Mouse (Mus musculus) telencephalon, adult 2 months (tissue): ENCODE measurements around the gene Akap14.
"Not testable (repeated sequence)": the region's sequence is repeated elsewhere in the genome, so short reads cannot be mapped to it uniquely, and the experiment has no call there.

Experiments
- DNase-seq: peaks from one replicate; pipeline ENCODE4 v3.0.0-alpha.2; 2011; ENCODE audit warnings: low read depth, low spot score

Gene Akap14

DNA sequence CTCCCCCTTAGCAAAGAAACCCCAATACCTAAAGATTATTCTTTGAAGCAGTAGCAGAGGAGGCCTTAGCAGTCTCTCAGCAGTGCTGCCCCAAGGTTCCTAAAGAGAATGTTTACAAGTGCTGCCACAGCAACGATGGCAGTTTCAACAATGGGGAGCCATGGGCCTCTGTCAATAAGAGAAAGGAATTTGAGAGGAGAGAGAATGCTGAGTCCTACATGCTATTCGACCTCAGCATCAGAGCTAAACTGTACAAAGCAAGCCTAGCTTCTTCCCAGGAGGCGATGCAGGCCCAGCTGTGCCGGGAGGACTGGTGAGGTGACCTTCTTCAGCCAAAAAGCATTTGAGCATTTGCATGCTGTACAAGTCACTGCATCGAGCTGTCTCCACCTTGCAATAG is at the start of gene Akap14:
Gene Akap14, minus strand, starts transcription at position 101 of the 400 bp plus-strand sequence.
- DNase-seq = no peak

DNA sequence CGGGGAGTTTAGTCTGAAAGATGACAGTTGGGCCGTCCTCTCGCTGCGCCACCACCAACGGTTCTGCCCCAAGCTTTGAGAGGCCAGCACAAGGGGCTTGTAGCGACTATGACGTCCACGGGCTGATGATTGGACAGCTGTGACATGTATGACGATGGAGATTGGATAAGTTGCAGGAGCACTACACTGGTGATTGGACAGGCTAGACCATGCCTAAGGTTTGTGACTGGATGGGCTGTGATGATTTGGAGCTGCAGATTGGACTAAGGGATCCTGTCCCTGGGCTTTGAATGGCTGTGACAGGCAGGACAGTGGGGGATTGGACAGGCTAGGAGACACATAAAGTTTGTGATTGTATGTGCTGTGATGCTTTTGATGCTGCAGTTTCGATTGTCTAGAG is 42.3 kb upstream of the Akap14 start, which contains the start of gene Gm9:
Gene Gm9, minus strand, starts transcription at position 101 of the 400 bp plus-strand sequence.
- no peak for DNase-seq

DNA sequence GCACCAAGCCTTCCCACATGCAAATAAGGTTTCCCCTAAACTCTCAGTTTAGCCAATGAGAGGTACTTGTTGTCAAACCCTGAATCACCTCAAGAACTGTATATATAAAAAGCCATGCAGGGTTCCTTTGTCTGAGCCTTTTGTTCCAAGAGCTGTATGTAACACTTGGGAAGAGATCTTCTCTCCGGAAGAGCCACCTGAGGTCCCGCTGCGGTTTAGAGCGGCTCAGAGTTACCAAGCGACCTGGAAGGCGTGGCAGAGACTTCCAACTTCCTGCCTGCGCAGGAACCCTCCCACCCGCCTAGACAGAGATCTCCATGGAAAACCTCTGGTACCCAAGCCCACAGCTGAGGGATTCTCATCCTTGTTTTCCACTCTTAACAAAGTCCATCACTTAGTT is 30.0 kb upstream of the Akap14 start:
- no peak for DNase-seq

DNA sequence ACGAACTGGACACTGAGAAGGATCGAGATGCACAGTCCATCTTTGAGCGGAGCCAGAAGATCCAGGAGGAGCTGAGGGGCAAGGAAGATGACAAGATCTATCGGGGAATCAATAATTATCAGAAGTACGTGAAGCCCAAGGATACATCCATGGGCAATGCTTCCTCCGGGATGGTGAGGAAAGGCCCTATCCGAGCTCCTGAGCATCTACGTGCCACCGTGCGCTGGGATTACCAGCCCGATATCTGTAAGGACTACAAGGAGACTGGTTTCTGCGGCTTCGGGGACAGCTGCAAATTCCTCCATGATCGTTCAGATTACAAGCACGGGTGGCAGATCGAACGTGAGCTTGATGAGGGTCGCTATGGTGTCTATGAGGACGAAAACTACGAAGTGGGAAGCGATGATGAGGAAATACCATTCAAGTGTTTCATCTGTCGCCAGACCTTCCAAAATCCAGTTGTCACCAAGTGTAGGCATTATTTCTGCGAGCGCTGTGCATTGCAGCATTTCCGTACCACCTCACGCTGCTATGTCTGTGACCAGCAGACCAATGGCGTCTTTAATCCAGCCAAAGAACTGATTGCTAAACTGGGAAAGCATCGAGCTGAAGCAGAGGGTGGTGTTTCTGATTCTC is 23.2 kb upstream of the Akap14 start:
- DNase-seq = no peak

DNA sequence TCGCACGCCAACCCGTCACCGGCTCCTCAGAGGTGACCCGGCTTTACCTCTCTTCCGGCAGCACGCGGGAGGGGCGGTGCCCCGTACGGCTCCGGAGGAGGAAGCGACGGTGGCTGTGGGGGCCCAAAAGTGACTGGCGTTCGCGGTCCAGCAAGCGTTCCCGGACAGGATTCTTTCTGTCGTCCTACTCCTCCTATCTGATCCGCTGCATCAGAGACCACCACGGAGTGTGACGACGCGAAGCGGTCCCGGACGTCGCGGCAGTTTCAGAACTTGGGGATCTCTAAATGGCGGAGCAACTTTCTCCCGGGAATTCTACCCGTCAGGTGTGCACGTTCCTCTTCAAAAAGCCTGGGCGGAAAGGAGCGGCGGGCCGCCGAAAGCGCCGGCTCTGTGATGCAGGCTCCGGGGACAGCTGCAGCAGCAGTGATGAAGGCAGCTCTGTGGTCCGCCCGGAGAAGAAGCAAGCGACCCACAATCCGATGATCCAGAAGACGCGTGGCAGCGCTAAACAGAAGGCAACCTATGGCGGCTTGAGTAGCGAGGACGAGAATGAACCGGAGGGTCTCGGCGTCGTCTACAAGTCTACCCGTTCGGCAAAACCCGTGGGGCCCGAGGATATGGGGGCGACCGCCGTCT is 22.6 kb upstream of the Akap14 start, which contains the start of the genes Ndufa1 and Rnf113a1:
Gene Ndufa1, minus strand, starts transcription at position 59 of the 639 bp plus-strand sequence.
Gene Rnf113a1, plus strand, starts transcription at position 141 of the 639 bp plus-strand sequence.
- peak; percentile 71 for DNase-seq

DNA sequence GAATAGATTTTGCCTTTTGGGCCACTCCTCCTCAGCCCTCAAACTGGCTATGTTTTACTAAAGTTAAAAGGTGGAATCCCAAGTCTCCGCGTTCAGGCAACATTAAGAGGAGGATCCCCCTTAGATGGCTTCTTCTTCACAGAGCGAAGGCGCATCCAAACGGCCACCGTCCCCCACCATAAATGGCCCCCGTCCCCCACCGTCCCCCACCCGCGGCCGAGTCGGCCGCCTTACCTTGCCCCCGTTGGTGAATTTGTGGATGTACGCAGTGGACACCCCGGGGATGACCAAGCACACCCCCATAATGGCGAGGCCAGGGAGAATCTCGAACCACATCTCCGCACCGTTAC is 22.1 kb upstream of the Akap14 start:
- DNase-seq = no peak

DNA sequence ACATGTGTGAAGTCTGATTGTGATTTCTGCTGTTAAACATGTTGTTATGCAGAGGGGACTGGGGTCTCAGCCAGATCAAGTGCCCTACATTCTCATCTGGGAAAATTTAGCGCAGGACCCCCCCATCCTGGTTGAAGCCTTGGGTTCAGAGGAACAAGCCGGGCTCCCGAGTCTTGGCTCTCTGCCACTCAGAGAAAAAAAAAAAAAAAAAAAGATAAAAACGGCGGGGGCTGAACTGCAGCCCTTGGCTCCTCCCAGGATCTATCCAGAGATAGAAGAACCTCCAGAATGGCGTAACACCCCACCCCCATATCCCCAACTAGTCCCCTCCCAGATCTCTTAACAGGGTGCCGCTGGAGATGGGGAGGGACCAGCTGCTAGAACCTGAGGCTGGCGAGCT is 15.8 kb upstream of the Akap14 start:
- DNase-seq = not testable (repeated sequence)

DNA sequence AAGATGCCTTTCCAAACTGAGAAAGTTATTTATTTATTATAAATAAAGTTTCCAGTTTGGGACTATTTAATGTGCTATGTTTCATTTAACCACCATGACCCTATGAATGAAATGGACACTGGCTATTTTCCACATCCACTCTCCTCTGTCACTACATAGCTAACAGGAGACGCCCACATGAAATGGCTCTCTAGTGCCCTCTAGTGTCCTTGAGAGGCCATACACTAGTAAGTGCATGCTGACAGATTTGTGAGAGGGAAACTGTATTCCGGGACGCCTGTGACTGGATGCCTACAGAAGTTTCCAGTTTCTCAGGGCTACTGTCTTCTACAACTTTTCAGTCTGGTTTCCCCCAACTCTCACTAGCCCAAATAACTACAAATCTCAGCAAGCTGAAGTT is 1.6 kb downstream of the Akap14 start:
- no peak for DNase-seq

DNA sequence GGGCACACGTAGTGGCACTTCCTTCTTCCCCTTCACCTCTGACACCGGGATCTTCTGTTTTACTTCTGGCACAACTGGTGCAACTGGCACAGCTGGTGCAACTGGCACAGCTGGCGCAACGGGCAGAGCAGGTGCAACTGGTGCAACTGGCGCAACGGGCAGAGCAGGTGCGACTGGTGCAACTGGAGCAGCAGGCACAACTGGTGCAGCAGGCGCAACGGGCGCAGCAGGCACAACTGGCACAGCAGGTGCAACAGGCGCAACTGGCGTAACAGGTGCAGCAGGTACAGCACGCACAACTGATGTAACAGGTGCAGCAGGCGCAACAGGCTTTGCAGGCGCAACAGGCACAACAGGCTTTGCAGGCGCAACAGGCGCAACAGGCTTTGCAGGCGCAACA is 5.5 kb downstream of the Akap14 start:
- DNase-seq = no peak

DNA sequence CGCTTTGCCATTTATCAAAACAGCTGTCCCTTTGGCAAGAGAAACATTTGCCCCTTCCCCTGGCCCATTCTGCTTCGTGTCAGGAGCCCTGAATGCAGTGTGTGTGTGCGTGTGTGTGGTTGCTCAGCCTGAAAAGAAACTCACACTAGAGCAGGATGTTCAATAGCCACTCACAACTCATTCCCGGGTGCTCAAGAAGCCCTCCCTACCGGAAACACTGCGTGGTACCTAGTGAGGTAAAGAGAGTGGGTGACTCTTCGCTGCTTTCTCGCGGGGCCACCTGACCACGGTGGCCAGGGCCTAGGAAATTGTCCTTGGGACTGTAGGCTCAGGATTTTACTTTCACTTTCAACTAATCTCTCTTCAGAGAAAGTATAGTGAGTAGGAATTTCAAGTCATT is 7.5 kb downstream of the Akap14 start:
- no peak for DNase-seq

DNA sequence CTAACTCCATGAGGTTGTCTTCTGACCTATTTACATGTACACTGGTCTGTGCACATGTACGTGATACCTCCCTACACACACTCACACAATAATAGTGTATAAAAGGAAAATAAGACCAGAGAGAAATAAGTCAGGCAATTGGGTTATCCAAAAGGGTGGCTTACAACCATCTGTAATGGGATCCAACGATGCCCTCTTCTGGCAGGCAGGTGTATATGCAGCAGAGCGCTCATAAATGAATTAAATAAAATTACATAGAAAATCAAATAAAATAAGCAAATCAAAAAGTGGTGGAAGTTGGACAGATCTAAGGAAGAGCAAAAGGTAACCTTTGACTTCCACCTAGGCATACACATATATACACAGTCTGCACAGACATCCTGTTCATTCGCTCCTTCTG is 10.8 kb downstream of the Akap14 start:
- no peak for DNase-seq

DNA sequence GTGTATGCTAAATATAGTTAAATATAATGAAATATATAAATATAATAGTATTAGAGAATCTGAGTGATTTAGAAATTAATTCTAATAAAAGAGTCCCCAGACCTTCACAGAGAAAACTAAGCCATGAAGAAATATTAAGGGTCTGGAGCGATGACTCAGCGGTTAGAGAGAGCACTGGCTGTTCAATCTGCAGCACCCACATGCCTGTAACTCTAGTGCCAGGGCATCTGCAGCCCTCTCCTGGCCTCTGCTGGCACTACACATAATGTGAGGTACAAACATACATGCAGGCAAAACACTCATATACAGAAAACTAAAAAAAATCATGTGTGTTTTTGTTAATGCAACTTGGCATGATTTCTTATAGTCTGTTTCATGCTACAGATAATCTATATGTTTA is 23.7 kb downstream of the Akap14 start:
- no peak for DNase-seq

DNA sequence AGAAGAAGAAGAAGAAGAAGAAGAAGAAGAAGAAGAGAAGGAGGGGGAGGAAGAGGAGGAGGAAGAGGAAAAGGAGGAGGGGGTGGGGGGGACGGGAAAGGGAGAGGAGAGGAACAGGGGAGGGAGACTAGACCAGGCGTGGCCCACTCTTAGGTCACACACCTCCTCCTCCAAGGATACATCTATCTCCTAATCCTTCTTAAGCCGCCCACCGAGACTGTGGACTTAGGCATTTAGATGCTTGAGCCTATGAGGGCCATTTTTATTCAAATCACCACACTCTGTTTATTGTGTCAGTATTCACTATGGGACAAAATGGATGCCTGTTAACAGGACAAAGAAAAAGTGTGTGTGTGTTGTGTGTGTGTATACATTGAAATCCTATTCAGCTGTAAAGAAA is 24.1 kb downstream of the Akap14 start:
- not testable (repeated sequence) for DNase-seq

DNA sequence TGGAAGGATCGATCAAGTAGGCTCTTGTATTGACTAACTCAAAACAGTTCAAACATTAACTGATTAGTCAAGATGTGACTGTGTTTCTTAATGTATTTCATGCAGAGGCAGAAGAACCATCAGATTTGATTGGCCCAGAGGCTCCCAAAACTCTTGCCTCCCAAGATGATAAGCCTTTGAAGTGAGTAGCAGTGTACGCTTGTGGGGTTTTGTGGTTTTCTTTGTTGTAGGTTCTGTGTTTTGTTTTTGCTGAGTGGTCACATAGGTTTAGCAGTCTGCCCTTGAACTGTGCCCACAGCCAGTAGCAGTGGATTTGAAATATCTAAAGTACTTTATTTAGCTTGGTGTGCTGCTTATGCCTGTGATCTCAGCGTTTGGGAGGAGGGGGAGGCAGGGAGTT is 26.9 kb downstream of the Akap14 start:
- no peak for DNase-seq

DNA sequence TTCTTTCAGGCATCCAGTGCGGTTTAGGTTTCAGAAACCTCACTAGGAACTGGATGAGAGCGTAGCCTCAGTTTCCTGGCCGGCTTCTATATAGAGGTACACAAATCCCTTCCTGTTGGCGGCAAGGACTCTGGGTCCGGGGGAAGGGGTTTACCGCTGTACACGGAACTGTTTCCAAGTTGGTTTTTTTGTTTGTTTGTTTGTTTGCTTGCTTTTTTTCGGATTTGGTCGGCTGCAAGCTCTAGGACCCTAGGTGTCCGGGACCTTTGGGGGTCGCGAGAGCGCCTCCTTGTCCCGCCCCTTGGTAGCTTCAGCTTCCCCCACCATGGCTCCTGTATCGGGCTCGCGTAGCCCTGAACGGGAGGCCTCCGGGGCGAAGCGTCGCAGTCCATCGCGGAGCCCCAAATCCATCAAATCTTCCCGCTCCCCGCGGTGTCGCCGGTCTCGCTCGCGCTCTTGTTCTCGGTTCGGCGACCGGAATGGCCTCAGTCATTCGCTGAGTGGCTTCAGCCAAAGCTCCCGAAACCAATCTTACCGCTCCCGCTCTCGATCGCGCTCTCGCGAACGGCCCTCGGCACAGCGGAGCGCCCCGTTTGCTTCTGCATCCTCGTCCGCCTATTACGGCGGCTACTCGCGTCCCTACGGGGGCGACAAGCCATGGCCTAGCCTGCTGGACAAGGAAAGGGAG is 41.8 kb downstream of the Akap14 start, which contains the start of gene Nkap:
Gene Nkap, plus strand, starts transcription at position 125 of the 688 bp plus-strand sequence.
- peak; percentile 84 for DNase-seq

DNA sequence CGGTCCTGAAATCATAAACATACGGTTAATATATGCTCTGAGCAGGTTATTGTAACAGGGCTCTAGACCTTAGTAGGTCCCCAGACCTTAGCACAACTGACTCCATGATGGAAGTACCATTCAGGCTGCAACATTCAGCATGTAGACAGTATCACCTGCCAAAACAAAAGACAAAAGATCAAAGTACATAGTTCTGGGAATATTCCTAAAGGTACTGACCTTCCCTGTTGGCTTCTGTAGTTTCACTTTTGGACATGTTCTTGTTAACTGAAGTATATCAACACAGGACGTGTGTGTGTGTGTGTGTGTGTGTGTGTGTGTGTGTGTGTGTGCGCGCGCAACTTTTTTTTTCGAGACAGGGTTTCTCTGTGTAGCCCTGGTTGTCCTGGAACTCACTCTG is 43.1 kb downstream of the Akap14 start:
- no peak for DNase-seq

DNA sequence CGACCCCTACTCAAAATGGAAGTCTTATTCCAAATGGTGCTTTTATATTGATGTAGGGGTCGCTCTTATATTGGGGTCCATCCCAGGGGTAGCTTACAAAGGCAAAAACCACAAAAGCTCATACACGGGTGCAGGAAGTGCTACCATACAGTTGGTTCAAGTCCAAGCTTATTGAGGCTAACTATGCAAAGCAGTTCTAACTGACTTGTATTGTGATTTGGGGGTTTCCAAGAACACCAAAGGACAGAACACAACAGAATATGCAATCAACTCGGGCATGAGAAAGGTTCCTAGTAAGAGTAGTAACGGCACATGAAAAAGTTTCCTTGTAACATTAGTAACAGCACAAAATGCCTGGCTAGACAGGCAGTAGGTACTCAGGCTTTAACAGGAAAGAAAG is 48.4 kb downstream of the Akap14 start:
- DNase-seq = no peak

DNA sequence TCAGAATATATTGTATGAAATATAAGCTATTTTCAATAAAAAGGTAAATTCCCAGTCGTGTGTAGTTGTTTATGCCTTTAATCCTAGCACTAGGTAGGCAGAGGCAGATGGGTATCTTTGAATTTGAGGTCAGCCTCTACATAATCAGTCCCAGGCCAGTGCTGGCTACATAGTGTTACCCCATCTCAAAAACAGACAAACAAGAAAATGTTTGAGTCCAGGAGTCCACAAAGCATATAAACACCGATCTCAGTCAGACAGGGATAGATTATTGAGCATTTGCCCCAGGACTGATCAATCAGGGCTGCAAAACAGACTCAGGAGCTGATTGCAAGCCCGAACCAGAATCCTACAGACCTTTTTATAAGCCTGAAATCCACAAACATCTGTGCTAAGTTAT is 49.1 kb downstream of the Akap14 start:
- no peak for DNase-seq

DNA sequence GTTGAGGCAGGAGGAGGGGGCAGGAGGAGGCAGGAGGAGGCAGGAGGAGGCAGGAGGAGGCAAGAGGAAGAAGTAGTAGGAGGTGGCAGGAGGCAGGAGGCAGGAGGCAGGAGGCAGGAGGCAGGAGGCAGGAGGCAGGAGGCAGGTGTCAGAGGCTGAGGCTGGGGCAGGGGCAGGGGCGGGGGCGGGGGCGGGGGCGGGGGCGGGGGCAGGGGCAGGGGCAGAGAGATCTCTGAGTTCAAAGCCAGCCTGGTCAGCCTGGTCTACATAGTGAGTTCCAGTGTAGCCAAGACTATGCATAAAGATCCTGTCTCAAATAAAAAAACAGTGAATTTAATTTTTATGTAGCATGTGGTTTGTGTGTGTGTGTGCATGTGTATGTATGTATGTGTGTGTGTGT is 51.6 kb downstream of the Akap14 start:
- DNase-seq = no peak

DNA sequence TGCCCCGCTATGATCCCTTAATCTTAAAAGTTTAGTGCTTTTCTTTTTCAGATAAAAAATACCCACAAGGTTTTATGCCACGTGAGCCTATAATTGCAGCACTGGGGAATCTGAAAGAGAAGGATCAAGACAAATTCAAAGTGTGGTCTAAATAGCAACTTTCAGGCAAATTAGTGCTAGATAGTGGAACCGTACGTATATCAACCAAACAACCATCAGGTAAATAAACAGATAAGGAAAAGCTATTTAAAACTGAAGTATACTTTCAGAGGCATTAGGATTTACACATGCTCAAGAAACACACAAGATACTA is 57.8 kb downstream of the Akap14 start:
- DNase-seq = no peak

DNA sequence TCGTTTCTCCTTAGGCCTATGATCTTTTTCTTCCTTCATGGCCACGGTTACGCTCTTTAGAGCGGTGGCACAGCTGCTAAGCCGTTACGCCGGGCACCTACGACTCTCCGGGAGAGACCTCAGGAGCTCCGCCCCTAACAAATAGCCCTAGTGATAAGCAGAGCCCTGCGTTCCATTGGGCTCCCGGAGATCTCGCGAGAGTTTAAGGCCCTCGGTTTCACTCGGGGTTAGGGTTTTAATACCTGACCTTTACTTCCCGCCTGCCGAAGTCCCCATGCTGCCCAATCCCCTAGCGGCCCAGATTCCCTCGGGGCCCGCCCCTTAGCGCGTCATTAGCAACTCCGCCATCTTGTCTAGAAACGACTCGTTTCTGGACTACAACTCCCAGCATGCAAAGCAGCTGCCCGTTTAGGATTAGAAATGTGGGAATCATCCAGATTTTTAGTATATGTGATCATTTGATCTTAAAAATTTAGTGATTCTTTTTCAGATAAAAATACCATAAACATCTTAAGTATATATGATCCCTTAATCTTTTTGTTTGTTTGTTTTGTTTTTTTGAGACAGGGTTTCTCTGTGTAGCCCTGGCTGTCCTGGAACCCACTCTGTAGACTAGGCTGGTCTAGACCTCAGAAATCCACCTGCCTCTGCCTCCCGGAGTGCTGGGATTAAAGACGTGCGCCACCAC is 58.3 kb downstream of the Akap14 start, which contains the start of gene Upf3b:
Gene Upf3b, minus strand, starts transcription at position 130 of the 688 bp plus-strand sequence.
- DNase-seq = peak; percentile 96

DNA sequence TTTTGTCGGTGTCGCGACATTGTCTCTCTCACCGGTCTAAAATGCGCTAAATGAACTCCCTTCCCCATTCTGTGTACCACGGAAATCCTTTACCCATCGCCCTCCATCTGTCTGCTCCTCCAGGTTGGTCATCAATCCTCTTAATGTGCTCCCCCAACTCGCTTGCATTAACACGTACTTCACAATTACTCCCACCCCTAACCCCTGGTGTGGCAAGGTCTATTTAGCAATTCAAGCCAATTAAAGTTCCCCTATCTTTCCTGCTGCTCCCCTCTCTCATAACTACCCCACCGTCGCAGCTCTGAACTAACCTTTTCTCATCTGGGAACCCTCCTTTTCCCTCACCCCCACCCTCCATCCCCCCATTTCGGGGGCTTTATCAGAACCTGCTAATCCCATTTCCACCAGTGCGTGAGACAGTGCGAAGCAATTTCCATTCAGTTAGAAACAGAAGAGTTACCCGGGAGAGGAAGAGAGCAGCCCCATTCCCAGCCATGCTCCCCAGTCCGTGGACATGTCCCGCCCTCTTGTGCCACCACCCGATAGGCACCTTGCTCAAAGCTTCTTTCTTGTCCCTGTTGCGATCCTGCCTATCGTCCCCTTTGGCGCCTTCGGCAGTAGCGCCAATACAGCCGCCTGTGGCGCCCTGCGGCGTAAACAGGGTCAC is 59.0 kb downstream of the Akap14 start:
- DNase-seq = no peak
